Mouse (Mus musculus) left cerebral cortex, adult 2 months (tissue): ENCODE measurements around the gene Ddx1. TPM values are rescaled to one million over a fixed set of nuclear protein-coding genes. Genes with fewer than 3 reads are reported as not detected.
A peak's percentile ranks its signal among the peaks of the same experiment; 100 is the strongest.

ENCODE experiments used
- DNase-seq, 2 experiments: peaks; one replicate each; pipeline ENCODE4 v3.0.0; 2021 to 2022; ENCODE audit warnings: low spot score in 2 of 2, mixed read lengths in 1 of 2; ENCODE audit errors: extremely low spot score in 1 of 2
- H3K27ac ChIP-seq: fragments of 200-600 bp; 2 replicates; pipeline ENCODE4 v1.8.1; 2022
- H3K4me3 ChIP-seq: fragments of 200-600 bp; 2 replicates; pipeline ENCODE4 v1.8.1; 2022
- CTCF ChIP-seq: fragments of 200-600 bp; IDR thresholded peaks from 2 replicates; pipeline ENCODE4 v1.8.1; 2022; ENCODE audit warnings: antibody characterized with exemption, mild to moderate bottlenecking, moderate library complexity
- intact Hi-C: fragments of 180-260 bp; cut with DNase I; formaldehyde crosslinking; loops from one replicate; pipeline ENCODE4 v1.15.1; 2025
- total RNA-seq, 2 experiments: library from RNA; stranded (reverse); gene quantifications; 2 replicates each; pipeline ENCODE4 v1.2.3; 2021

Gene Ddx1
- total RNA-seq, 2 experiments from 2014 or later, result 114 to 129 TPM

GRCm38 (mm10) chr12:13218101-13218514 lies 30.9 kb downstream of the Ddx1 start:
- DNase-seq, result no peak
- intact Hi-C loops, result loop anchor here (5.0 to 10.0 kb wide), 4 partner anchors 433 to 1041 kb away; no protein-coding TSS in a partner anchor
- no peak for TF ChIP-seq CTCF

GRCm38 (mm10) chr12:13217568-13217967 lies 31.4 kb downstream of the Ddx1 start:
- intact Hi-C loops, result loop anchor here (5.0 to 10.0 kb wide), 4 partner anchors 433 to 1040 kb away; no protein-coding TSS in a partner anchor
- no peak overlapping the region for H3K27ac ChIP-seq
- no peak for TF ChIP-seq CTCF
- H3K4me3 ChIP-seq, result no peak overlapping the region
- no peak for DNase-seq

More at GRCm38 (mm10) chr12:13218101-13218514, 30.9 kb downstream of the Ddx1 start:
- Histone ChIP-seq H3K4me3 (no peak overlapping the region), H3K27ac (no peak overlapping the region)

- intact Hi-C loops, result loop anchor here (5.0 to 10.0 kb wide), 4 partner anchors 432 to 1039 kb away; no protein-coding TSS in a partner anchor
- no peak for DNase-seq
- no peak for TF ChIP-seq CTCF
- Histone ChIP-seq H3K27ac (no peak overlapping the region), H3K4me3 (no peak overlapping the region)
Observed at GRCm38 (mm10) chr12:13216501-13217103, 32.4 kb downstream of the Ddx1 start.

- intact Hi-C loops, result loop anchor here (1.0 to 10.0 kb wide), 9 partner anchors 87 to 1037 kb away; partner anchors contain the start of gene Mycn
- Histone ChIP-seq H3K4me3 (no peak overlapping the region), H3K27ac (no peak overlapping the region)
- peak; percentile 86 to 90 for DNase-seq
- peak; percentile 99 for TF ChIP-seq CTCF
Observed at GRCm38 (mm10) chr12:13214345-13215278, 34.4 kb downstream of the Ddx1 start.

GRCm38 (mm10) chr12:13211746-13212482 lies 37.1 kb downstream of the Ddx1 start:
- Histone ChIP-seq H3K27ac (peak overlapping the region; percentile 66; the same call in 1 of the 2 replicates), H3K4me3 (no peak overlapping the region)
- peak; percentile 75 to 78 for DNase-seq
- intact Hi-C loops, result loop anchor here (1.0 to 10.0 kb wide), 7 partner anchors 45 to 527 kb away; no protein-coding TSS in a partner anchor
- TF ChIP-seq CTCF, result no peak

- TF ChIP-seq CTCF, result no peak
- peak in 1 of 2 experiments; percentile 53 for DNase-seq
- Histone ChIP-seq H3K27ac (peak overlapping the region; percentile 62), H3K4me3 (no peak overlapping the region)
- intact Hi-C loops, result loop anchor here (2.0 to 10.0 kb wide), 6 partner anchors 43 to 723 kb away; no protein-coding TSS in a partner anchor
Observed at GRCm38 (mm10) chr12:13209692-13210377, 39.2 kb downstream of the Ddx1 start.

GRCm38 (mm10) chr12:13208983-13209451 lies 40.0 kb downstream of the Ddx1 start:
- Histone ChIP-seq H3K27ac (no peak overlapping the region), H3K4me3 (no peak overlapping the region)
- intact Hi-C loops, result loop anchor here (5.0 kb wide), 1 partner anchor 722 kb away; no protein-coding TSS in a partner anchor
- no peak for DNase-seq
- TF ChIP-seq CTCF, result no peak

- DNase-seq, result no peak
- no peak for TF ChIP-seq CTCF
- no peak overlapping the region for H3K27ac ChIP-seq
- intact Hi-C loops, result loop anchor here (5.0 kb wide), 1 partner anchor 721 kb away; no protein-coding TSS in a partner anchor
- H3K4me3 ChIP-seq, result no peak overlapping the region
Observed at GRCm38 (mm10) chr12:13208517-13208916, 40.5 kb downstream of the Ddx1 start.

- intact Hi-C loops, result loop anchor here (5.0 kb wide), 1 partner anchor 720 kb away; no protein-coding TSS in a partner anchor
- Histone ChIP-seq H3K27ac (no peak overlapping the region), H3K4me3 (no peak overlapping the region)
- TF ChIP-seq CTCF, result no peak
- DNase-seq, result no peak
Observed at GRCm38 (mm10) chr12:13207099-13207498, 41.9 kb downstream of the Ddx1 start.

GRCm38 (mm10) chr12:13205733-13206132 lies 43.3 kb downstream of the Ddx1 start:
- Histone ChIP-seq H3K27ac (no peak overlapping the region; the same call in 1 of the 2 replicates), H3K4me3 (no peak overlapping the region)
- DNase-seq, result no peak
- no peak; the same call in 1 of the 2 replicates for TF ChIP-seq CTCF
- intact Hi-C loops, result loop anchor here (5.0 kb wide), 1 partner anchor 718 kb away; no protein-coding TSS in a partner anchor
